Comparison of ENCODE assay signal across 29 mouse cellular contexts in genomic region chr13:64182091-64182490, GRCm38 (mm10). TPM values are rescaled to one million over a fixed set of nuclear protein-coding genes. Genes with fewer than 3 reads are reported as not detected.
DNase-seq lines count a peak whose midpoint lies in the region; ATAC-seq lines count a peak whose summit lies in the region.
"Had no signal": no experiment of that assay in that cellular context is flagged by ENCODE, and none has a peak within 500 bp of the region (broad histone marks: within the 10 kb centered on the region; RNA-seq: fewer than 3 reads in every experiment).

No protein-coding gene starts in this region.

- peaks cover 14% of the 10 kb centered on the region for H3K4me1 ChIP-seq in heart, embryonic 10.5 days
- no peaks in the 10 kb centered on the region for H3K4me1 ChIP-seq in kidney, embryonic 15.5 days
- H3K4me1 ChIP-seq: embryonic facial prominence, embryonic 13.5 days; hindbrain, embryonic 13.5 days; intestine, embryonic 15.5 days had no signal

- WGBS in heart, embryonic 10.5 days: 74% methylated on average over 2 of the region's 2 CpGs
- WGBS in kidney, embryonic 15.5 days: 78% methylated on average over 2 of the region's 2 CpGs

- peak; percentile 81 for DNase-seq in heart, adult 11 months
- DNase-seq in heart, embryonic 10.5 days (ENCODE audit: low spot score): no peak
- DNase-seq in 3T3-L1 (ENCODE audit: low read depth, low spot score) (peak; percentile 43), NIH3T3 (ENCODE audit: low read depth) (peak; percentile 19)
- no peak for DNase-seq in adrenal gland, postnatal 25 days
- DNase-seq: adrenal gland, postnatal 10 days; cerebellum, adult 11 months; cerebellum, adult 2 months; cerebellum, adult 9-11 months; cerebellum, postnatal 25 days; embryo, embryonic 11 days; gastrocnemius, postnatal 10 days; gastrocnemius, postnatal 36 days; heart, postnatal 10 days; heart, postnatal 36 days had no signal

- no peak overlapping the region for H3K4me3 ChIP-seq in heart, embryonic 10.5 days
- no peak overlapping the region for H3K4me3 ChIP-seq in kidney, embryonic 15.5 days (replicated peaks)
- H3K4me3 ChIP-seq: embryonic facial prominence, embryonic 10.5 days; embryonic facial prominence, embryonic 13.5 days; erythroblast, embryonic 14.5 days; forebrain, embryonic 13.5 days; heart, embryonic 12.5 days; heart, embryonic 15.5 days; hindbrain, embryonic 10.5 days; hindbrain, embryonic 13.5 days; intestine, embryonic 15.5 days had no signal

- no peak overlapping the region for H3K9ac ChIP-seq in kidney, embryonic 15.5 days
- H3K9ac ChIP-seq: embryonic facial prominence, embryonic 13.5 days; forebrain, embryonic 13.5 days; heart, embryonic 12.5 days; heart, embryonic 15.5 days; hindbrain, embryonic 13.5 days; intestine, embryonic 15.5 days had no signal

- ATAC-seq in kidney, embryonic 15.5 days (replicated peaks; ENCODE audit: low FRiP score): no peak
- ATAC-seq: CD4-positive, CD25-positive, alpha-beta regulatory T cell, adult 4 months; forebrain, embryonic 13.5 days; forebrain, embryonic 16.5 days; hindbrain, embryonic 16.5 days; intestine, embryonic 15.5 days; Patski had no signal

- H3K27me3 ChIP-seq in heart, embryonic 10.5 days (ENCODE audit: insufficient read depth, poor library complexity, severe bottlenecking): no peaks in the 10 kb centered on the region
- no peaks in the 10 kb centered on the region for H3K27me3 ChIP-seq in kidney, embryonic 15.5 days
- H3K27me3 ChIP-seq: embryonic facial prominence, embryonic 13.5 days; forebrain, embryonic 13.5 days; heart, embryonic 12.5 days; heart, embryonic 15.5 days; hindbrain, embryonic 13.5 days; intestine, embryonic 15.5 days; Patski had no signal

- H3K27ac ChIP-seq in heart, embryonic 10.5 days: no peak overlapping the region
- no peak overlapping the region for H3K27ac ChIP-seq in kidney, embryonic 15.5 days
- H3K27ac ChIP-seq: embryonic facial prominence, embryonic 10.5 days; embryonic facial prominence, embryonic 13.5 days; forebrain, embryonic 13.5 days; heart, embryonic 15.5 days; hindbrain, embryonic 10.5 days; hindbrain, embryonic 13.5 days; intestine, embryonic 15.5 days had no signal

- H3K36me3 ChIP-seq in heart, embryonic 10.5 days: peaks cover 84% of the 10 kb centered on the region
- peaks cover 68% of the 10 kb centered on the region for H3K36me3 ChIP-seq in kidney, embryonic 15.5 days
- H3K36me3 ChIP-seq: intestine, embryonic 15.5 days had no signal

- no peak overlapping the region for H3K4me2 ChIP-seq in kidney, embryonic 15.5 days
- H3K4me2 ChIP-seq: embryonic facial prominence, embryonic 13.5 days; forebrain, embryonic 13.5 days; heart, embryonic 12.5 days; heart, embryonic 15.5 days; hindbrain, embryonic 13.5 days; intestine, embryonic 15.5 days had no signal

- H3K9me3 ChIP-seq in heart, embryonic 10.5 days: no peaks in the 10 kb centered on the region
- no peaks in the 10 kb centered on the region for H3K9me3 ChIP-seq in kidney, embryonic 15.5 days (replicated peaks)
- H3K9me3 ChIP-seq: embryonic facial prominence, embryonic 10.5 days; embryonic facial prominence, embryonic 13.5 days; forebrain, embryonic 13.5 days; heart, embryonic 12.5 days; heart, embryonic 15.5 days; hindbrain, embryonic 10.5 days; hindbrain, embryonic 13.5 days; intestine, embryonic 15.5 days had no signal

RNA-seq across cellular contexts. Expression of gene Habp4, which starts 20.5 kb away (rescaled TPM):
- 39.3 and 43.8 TPM in 2 replicates for polyA plus RNA-seq in heart, embryonic 10.5 days (2016; fragmentation: Nextera tagmentation; extraction: Ambion mirVana)
- polyA plus RNA-seq in kidney, embryonic 15.5 days (2015; fragmentation: Nextera tagmentation; extraction: Ambion mirVana): 26.1 and 27.1 TPM in 2 replicates
- total RNA-seq in adrenal gland, postnatal 25 days (2021): 30.9 and 34.2 TPM in 2 replicates

RNA-seq across cellular contexts. Expression of gene Zfp367, which starts 29.1 kb away (rescaled TPM):
- polyA plus RNA-seq in heart, embryonic 10.5 days (2016; fragmentation: Nextera tagmentation; extraction: Ambion mirVana): 16.8 and 20.4 TPM in 2 replicates
- polyA plus RNA-seq in kidney, embryonic 15.5 days (2015; fragmentation: Nextera tagmentation; extraction: Ambion mirVana): 17.1 and 17.6 TPM in 2 replicates
- 33.6 and 39.7 TPM in 2 replicates for total RNA-seq in adrenal gland, postnatal 25 days (2021)

RNA-seq across cellular contexts. Expression of gene Slc35d2, which starts 52.9 kb away (rescaled TPM):
- polyA plus RNA-seq in heart, embryonic 10.5 days (2016; fragmentation: Nextera tagmentation; extraction: Ambion mirVana): 7.7 and 8.7 TPM in 2 replicates
- 3.9 and 4.7 TPM in 2 replicates for polyA plus RNA-seq in kidney, embryonic 15.5 days (2015; fragmentation: Nextera tagmentation; extraction: Ambion mirVana)
- 7.5 and 9.0 TPM in 2 replicates for total RNA-seq in adrenal gland, postnatal 25 days (2021)

Comparison
In these comparisons a context has a peak if more than half of its experiments do, and no peak if none do; other contexts are left out.
1. DNase-seq: peak in heart, adult 11 months (single experiment), 3T3-L1 (single experiment) and NIH3T3 (single experiment); none in heart, embryonic 10.5 days (single experiment) and adrenal gland, postnatal 25 days (single experiment).